Mouse (Mus musculus): ENCODE results near the gene Phc1.

- no peak for TF ChIP-seq POLR2A (IDR thresholded peaks at IDR 0.05; ENCODE audit: low read depth, low read length)
- TF ChIP-seq CTCF (IDR thresholded peaks at IDR 0.05; ENCODE audit: extremely low read depth, insufficient read depth, insufficient read length, insufficient replicate concordance): no peak
Measured at GRCm38 (mm10) chr6:122382046-122382445, 41.7 kb upstream of the Phc1 start.
